Mouse (Mus musculus): ENCODE results near the gene Hs2st1.

The Hs2st1 gene

DNA sequence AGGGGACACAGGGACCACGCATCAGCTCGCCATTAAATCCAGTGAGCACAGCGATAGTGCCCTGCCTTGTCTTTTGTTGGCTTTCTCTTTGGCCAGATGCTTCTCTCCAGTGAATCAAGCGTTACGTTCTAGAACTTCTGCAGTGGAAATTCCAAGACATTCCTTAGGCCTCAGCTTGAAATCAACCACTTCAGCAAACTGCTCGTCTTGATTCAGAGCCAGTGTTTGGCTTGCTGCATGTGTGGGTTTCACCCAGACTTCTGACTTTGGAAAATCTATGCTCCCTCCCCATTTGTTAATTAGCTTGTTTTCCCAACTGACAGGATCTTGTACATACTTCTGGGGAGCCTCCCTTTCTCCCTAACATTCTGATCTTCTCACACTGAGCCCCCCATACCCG lies 16.8 kb upstream of the Hs2st1 start:
- ATAC-seq (ENCODE audit: low TSS enrichment) = peak; percentile 42; the same call in 1 of the 2 replicates

DNA sequence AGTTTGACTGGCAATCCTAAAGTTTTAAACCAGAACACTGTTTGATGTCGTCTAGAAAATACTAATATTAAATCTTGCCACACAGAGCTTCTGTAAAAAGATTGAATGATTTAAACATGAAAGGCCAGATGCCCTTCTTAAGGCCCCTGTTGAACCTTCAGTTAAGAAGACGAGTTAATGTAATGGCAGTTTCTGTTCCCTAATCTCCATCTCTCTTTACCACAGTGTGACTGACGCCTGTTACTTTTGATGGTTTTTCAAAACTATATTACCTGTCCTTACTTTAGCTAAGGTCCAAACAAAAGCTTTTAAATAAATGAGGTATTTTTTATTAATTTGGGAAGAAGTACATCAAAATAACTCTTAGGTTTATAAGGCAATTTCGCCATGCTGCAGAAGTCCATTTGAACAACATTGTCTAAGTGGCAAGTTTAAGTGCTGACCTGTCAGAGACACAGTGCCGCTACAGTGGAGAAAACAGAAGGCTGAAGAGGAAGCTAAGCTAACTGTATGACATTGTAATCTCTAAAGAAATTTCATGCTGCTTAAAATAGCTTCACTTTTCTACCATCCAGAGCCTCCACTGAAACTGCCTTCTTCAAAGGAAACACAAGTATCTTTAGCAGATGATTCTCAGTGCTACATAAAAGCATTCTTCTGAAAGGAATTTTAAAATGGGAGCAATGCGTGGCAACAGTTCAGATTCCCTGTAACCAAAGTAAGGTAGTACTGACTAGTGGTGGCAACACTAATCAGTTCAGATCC lies 15.0 kb upstream of the Hs2st1 start:
- peak; percentile 64 for ATAC-seq (ENCODE audit: low TSS enrichment)

DNA sequence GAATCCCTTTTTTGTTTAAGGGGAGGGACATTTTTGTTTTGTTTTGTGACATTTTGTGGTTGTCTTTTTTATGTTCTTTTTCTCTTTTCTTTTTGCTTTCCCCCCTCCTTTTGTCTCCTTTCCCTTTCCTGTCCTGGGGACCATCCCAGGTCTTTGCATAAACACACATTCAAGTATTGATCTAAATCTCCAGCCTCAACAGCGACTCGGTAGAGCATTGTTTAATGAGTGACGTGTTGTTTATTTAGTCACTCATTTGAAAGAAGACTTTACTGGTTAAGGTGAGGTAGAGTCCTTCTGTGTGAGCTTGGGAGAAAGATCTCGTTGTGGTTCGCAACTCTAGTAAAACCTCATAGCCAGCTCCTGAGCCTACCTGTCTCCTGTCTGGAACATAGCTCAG lies 13.8 kb upstream of the Hs2st1 start:
- ATAC-seq (ENCODE audit: low TSS enrichment) = no peak

DNA sequence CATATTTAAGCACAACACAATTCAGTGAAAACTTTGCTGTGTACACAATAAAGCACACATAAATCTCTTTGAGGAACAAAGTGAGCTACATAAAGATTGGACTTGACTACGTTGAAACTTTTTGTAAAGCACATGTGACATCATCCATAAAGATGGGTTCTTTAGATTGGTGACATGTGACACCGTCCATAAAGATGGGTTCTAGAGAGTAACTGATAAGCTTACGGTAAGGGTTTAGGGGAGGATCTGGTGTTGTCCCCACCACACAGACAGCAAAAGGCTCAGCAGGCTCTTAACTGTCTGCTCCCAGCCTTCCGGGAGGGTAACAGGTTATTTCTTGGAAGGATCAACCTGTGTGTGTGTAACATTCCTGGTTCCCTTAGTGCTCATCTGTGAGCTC lies 12.3 kb upstream of the Hs2st1 start:
- no peak for ATAC-seq (ENCODE audit: low TSS enrichment)

DNA sequence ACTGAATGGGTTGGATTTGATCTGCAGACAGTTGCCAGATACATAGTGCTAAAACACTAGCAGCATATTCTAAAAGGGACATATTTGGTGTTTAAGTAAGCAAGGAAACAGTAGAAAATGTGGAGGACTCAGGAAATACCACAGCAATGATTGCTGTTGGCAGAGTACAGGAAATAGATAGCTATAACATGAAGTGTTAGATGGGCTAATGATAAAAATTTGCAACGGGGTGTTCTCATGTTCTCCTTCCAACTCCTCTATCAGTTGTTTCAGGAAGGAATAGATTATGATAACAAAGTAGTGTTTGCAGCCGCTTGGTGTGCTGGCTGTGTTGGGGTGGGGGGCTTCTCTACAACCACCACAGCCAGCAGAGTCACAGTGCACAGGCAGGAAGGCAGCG lies 11.9 kb upstream of the Hs2st1 start:
- ATAC-seq (ENCODE audit: low TSS enrichment) = no peak

DNA sequence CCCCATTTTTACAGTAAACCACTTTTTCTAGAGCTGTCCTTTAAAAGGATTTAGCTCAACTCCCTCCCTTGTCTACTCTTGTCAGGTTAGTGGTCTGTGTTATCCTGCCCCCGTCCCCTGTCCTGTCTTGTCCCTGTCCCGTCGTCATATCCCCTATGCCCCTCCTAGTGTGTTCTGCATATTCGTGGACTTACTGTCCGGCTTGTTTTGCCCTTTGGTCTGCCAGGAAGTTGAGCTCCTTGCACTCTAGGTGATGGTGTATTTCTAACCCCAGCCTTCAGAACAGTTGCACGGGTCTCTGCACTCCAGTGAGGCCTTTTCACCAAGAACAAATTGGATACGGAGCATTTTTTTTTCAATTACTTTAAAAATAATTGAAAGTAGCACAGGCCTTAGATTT lies 10.3 kb upstream of the Hs2st1 start:
- no peak for ATAC-seq (ENCODE audit: low TSS enrichment)

DNA sequence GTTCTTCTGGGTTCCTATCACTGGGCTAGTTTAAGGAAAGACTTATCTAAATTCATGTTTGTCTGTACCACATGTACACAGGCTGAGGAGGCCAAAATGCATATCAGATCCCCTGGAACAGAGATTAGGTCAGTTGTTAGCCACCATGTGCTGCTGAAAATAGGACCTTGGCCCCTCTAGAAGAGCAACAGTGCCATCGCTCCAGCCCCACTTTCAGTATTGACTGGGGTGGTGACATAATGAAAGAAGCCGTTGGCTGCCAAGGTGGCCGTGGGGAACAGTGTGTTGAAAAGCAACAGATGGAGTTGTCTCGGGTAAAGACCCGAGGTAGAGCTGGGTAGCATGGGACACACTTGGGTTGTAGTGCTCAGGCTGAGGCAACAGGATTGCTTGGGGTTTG lies 9.8 kb upstream of the Hs2st1 start:
- no peak for ATAC-seq (ENCODE audit: low TSS enrichment)

DNA sequence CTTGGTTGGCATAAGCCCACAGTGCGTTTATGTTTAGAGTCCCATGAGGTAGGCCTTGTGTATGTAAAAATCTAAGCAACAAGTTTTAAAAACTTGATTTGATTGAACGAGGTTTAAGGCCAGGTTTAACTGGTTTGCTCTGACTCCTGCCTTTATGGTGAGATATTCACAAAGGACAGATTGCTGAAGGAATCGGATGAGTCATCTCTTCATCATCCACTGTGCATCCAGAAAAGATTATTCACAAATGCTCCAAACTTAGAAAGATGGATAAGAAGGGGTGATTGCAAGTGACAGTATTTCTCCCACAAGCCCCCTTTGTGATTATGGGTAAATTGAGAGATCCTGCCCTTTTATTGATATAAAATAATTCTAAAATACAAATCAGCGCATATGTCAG lies 8.9 kb upstream of the Hs2st1 start:
- ATAC-seq (ENCODE audit: low TSS enrichment) = peak; percentile 78

DNA sequence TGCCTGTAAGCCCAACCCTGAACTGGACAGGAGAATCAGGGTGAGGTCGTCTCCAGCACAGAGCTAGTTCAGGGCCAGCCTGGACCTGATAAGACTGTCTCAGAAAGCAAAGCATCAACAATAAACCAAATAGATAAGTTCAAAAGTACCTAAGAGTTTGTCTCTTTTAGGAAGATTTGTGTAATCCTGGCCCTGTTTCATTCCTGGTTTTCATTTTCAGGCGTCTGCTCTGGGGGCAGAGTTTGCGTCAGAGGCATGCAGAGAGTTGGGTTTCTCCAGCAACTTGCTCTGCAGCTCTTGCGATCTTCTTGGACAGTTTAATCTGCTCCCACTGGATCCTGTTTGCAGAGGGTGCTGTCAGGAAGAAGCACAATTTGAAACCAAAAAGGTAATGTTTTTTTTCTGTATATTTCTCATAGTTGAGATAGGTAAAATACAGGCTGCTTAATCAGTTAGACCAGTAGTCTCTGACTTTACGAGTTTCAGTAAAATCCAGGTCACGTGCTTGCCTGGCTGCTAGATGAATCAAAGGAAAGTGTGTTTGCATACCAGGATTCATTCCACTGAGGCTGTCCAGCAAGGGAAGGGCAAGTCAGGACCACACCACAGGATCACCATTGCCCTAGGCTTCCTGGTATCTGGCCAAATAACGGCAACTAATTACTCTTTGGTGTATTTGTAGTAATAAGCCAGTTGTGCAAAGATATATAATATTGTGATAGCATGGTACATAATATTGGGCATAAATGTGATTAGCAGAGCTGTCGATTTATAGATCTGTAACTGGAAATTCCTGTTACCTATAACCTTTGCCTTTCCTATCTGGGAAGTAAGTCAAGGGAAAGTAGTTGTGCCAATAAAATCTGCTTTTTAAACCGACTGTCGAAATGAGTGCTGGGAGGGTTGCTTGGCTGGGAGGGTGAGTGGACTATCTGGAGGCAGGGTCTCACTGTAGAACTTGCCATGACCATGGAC lies 7.7 kb upstream of the Hs2st1 start:
- ATAC-seq (ENCODE audit: low TSS enrichment) = peak; percentile 47; the same call in 1 of the 2 replicates

DNA sequence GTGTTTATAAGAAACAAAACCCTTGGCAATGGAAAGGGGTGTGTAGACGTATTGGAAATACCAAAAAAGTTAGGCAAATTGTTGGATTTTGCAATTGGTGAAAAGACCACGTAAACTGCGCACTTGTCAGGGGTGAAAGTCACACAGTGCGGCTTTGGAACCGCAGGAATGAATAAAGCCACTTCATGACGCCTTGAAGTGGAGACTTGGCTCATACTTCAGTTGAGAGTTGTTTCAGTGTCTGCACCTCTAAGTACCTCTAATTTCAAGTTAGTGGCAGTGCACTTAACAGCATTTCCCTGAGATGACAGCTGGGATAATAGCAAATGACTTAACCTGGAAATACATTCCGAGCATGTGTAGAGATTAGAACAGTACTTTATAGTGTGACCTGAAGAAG lies 4.3 kb upstream of the Hs2st1 start:
- ATAC-seq (ENCODE audit: low TSS enrichment) = no peak

DNA sequence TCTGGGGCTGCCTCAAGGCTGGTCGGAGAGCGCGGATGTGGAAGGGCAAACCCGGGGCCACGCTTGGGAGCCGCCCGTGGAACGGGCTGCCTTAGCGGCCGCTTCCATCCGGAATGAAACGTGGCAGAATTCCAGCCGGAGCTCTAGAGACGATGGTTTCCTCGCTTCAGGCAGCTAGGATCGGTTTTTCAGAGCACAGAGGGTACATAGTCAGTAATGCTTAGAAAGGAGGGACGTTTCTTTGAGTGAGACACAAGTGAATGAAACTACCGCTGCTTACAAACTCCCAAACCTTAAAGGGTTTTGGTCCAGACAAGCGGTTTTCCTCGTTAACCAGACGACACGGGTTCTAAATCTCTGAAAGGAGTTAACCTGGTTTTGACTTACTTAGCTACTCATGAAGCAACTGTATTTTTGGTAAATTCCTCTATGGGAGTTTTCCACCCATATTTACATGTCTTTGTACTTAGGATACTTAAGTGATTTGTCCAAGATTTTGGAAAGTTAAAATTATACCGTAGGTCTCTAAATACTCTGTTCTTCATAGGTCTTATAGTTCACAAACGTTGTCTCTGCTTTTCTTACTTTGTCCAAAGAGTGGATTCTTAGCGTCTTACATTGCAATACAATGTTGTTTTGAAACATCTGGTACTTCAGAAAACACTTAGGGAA lies 971 bp upstream of the Hs2st1 start:
- no peak for ATAC-seq (ENCODE audit: low TSS enrichment)

DNA sequence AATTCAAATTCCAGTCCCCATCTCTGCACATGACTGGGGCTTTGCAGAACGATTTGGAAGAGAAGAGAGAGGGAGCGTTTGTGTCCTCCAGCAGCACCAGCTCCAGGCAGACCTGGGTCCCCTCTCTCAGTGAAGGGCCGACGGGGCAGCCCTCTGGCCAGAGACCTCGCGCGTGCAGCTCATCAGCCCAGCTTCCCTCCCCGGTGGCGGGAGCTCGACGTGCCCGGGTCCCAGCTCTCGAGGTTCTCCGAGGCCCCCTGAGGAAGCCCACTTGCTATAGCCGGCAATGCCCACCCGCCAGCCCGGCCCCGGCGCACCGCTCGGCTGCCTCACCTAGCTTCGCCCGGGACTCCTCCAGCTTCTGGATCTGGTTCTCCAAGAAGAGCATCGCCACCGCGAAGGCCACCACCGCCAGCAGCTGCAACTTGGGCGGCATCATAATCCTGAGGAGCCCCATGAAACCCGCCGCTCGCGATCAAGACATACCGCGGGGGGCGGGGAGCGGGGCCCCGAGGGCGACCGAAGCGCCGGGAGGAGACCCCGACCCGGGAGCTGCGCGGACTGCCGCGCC lies 495 bp downstream of the Hs2st1 start:
- ATAC-seq (ENCODE audit: low TSS enrichment) = peak; percentile 26; the same call in 1 of the 2 replicates

DNA sequence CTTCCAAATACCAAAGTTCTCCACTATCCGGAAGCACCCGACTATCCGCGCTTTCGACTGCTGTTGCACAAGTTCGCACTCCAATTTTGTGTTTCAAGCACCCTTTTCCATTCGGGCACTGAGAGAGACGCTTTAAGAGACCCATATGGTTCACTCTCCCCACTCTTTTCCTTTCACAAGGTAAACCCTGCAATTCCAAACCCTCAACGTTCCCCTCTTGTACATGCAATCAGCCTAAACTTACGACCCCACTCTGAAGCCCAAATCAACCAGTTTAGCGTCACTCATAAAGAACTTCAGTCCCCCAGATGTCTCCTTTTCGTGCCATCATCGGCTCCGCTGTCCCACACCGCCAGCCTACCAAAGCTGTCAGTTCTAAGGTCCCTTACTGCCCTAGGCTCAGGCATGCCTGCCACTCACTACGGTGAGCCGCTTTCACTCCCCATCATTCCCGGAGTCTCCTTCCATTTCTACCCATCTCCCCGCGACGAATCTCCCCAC lies 1.1 kb downstream of the Hs2st1 start:
- 0 out of 2 replicates have a peak, but pooled peaks have one; percentile 26 for ATAC-seq (ENCODE audit: low TSS enrichment)

DNA sequence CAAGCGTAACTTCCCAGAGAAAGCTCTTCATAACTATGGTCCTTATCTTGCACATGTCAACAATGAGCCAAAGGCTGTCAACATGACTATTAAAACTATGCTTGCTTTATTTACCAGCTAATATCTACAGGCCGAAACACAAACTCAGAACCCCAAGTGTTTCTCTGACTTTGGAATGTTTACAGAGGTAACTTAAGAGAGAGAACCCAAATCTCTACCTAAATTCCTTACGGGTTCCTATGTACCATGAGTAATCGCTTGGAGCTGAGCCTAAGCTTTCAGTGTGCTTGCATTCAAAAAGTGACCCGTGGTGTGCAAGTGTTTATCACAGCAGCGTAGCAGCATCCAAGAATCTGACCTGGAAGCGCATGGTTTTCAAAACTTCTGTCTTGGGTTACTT lies 4.8 kb downstream of the Hs2st1 start:
- no peak for ATAC-seq (ENCODE audit: low TSS enrichment)

DNA sequence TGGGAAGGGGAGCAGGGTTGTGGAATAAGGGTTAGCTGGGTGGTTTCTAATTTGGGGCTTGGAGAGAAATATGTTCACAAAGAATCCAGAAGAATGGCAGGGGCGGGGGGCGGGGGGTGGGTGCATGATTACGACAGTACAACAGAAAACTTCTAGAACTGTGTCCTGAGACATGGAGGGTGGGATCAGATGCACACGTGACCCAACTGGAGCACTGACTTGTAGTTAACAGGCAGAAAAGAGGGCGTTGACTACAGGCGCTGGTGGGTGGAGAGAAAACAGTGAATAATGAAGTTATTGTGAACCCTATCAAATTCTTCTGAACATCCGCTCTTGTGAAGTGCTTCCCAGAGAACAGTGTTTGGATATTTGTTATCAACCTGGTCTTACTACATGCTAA lies 6.1 kb downstream of the Hs2st1 start:
- no peak for ATAC-seq (ENCODE audit: low TSS enrichment)

DNA sequence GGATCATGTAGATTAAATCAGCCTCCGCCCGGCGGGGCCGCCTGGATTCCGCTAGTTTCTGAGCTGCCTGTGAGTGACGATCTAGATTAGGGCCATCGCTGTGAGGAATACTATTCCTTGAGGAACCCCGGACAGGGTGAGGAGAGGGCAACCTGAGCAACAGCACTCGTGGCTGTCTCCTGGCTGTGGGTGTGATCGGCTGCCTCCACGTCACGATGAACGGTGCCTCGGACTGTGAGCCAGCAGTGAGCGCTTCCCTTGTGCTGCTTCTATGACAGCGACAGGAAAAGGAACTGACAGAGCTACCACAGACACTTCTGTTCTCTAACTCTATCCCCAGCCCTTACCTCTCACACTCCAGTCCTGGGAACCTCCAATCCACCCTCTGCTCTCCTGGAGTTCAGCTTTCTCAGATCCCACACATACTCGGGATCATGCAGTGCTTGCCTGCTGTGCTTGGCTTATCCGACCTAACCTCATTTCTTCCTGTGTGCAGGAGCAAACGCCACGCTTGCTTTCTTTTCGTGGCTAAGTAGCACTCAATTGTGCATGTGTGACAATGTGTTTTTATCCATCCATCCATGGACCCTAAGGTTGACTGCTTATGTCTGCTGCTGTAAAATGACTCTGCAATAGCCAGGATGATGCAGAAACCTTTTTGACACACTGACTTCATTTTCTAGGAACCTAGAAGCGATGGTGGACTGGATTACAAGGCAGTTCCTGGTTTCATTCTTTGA lies 8.3 kb downstream of the Hs2st1 start:
- peak; percentile 69 for ATAC-seq (ENCODE audit: low TSS enrichment)

DNA sequence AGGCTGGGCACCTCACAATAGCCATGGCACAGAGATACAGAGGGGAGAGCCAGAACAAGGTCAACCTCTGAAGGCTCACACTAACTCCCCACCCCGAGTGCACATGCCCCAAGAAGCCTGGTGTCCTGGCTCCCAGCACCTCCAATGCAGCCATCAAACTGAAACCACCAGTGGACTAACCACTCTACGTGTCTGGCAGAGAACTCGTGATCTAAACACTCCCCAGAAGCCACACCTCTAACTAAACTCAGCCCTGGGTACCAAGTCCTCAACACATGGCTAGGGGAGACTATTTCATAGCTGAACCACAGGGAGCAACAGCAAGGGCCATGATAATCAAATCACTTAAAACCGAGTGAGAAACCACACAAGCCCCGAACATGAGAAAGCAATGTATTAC lies 11.7 kb downstream of the Hs2st1 start:
- no peak for ATAC-seq (ENCODE audit: low TSS enrichment)

DNA sequence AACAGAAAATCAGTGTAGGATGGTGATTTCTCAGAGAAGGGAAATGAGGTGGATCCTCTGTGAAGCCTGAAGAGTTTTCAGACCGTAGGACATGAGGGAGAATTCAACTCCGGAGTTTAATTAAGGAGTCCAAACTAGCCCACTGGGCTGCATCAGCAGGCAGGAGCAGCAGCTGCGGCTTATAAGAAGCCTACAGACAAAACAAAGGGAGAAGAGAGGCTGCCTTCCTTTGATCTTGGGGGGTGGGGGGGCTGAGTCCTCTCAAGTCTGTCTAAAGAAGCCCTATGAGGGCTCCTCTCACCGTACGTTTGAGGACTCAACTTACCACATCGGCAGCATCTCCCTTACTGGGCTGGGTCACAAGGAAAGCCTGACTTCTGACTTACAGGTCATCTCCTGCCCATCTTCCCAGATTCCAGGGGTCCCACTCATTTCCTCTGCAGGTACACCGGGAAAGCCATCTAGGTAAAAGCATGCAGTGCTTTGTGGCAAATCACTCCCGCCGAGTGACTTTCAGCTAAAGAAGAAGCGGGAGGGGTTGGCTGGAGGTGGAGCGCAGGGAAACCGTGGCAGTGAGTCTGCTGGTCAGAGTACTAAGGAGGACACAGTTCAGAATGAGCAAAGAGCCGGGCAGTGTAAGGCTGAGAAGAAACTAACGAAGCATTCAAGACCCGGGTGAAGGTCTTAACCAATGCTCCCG lies 13.2 kb downstream of the Hs2st1 start:
- no peak for ATAC-seq (ENCODE audit: low TSS enrichment)

DNA sequence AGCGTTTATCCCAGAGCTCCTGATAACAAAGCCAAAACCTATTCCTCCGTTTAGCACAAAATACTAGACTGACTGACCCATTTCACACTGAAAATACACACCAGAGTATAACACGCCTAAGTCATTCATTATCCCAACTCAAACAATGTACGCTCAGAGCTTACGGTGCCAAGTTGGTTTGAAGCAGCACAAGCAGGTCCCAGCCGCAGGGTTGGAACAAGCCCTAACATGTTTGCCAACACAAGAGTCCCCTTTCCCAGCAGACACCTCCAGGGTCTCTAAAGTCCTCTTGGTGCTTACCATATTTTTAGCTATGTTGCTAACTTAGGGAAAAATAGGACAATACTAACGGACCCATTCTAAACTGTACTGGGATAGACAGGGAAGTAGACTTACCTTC lies 14.8 kb downstream of the Hs2st1 start:
- no peak for ATAC-seq (ENCODE audit: low TSS enrichment)

DNA sequence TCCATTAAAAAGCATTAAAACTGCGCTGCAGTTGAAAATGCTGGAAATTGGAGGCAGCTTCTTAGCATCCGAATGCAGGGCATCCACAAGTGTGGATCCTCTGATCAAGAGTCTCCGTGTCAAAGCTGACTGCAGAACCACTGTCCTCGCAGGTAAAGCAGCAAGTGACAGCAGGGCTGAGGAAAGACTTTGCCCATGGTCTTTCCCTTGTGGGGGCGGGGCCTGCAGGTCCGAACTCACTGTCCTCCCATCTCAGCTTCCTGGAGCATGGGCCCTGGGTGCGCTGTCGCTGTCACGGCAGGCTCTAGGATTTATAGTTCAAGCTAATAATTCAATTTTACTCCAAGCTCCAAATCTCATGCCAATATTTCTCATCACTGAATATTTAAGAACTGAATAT lies 15.5 kb downstream of the Hs2st1 start:
- no peak for ATAC-seq (ENCODE audit: low TSS enrichment)
